Mouse (Mus musculus): ENCODE measurements at regions not wholly inside any gene's neighbourhood (a gene's known extent, or its start where the extent isn't known, plus 50 kb on each side); places are given as distances from the start of the nearest gene placed in this dataset.

DNA sequence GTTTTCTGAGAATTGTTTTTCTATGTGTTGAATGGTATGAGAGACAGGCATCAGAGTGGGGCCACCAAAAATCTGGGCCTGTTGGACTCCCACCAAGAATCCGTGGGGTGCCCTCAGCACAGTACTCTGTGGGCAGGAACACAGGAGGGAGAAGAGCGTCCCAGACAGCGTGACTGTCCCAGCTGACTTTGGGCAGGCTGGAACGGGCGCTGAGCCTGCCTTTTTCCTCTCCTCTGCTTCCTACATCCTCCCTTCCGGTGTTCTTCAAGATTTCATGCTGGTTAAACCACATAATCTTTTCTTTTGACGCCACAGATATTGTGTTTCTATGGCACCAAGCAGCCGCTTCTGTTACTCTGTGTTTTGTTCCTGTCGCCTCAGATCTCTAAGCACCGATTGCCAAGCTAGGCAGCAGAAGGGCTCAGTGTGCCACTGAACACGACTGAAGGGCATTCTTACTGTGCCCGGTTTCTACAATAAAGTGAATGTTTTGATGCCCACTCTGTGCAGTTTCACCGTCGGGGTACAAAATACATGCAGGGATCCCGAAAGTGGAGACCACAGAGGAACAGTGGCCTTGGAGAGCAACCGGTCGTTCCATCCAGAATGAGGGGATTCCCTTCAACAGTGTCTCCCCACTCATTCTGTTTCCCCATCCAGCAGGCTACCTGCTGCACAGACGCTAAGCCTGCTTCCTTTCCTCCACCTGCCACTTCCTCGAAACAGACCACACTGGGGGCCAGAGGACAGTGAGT is 124.6 kb upstream of the Igfbp7 start:
- peak in 1 of 2 experiments; percentile 24 for DNase-seq (ENCODE audit: extremely low spot score in 1 of 2, low spot score in 2 of 2)
- intact Hi-C loops (cut with DNase I), result no loop called here

DNA sequence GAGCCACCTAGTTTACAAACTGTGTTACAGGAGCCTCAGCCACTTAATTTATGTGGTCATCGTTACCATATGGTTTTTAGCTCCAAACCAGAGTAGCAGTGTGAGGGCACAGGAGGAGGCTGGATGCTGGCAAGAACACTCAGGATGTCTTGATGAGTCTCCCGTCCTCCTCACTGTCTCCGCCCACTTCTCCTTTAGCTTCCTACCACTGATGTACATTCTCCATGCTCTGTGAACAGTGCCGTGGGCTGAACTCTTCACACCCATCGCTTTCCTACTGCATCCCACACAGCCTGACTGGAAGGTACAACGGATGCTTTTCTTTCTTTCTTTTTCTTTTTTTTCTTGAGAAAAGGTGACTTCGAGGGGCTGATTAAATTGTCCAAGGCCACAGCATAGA is 122.5 kb upstream of the Igfbp7 start:
- intact Hi-C loops (cut with DNase I), result no loop called here
- no peak for DNase-seq (ENCODE audit: extremely low spot score in 1 of 2, low spot score in 2 of 2)

DNA sequence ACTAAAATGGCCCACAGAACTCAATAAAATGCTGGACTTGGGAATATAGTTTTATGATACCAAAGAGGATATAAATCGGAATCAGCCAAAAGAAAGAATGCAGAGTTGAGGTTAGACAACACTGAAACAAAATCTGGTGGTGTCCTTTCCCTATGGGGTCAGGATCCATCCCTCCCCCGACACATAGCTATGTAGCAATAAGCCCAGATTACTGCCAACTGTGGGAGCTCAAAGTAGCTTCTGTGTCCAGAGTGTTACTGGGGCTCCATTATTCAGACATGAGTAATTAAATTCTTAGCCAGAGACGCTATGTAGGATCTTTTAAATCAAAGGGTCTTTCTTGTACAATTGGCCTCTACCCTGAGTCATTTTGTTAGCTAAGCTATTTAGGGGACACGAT is 109.4 kb upstream of the Igfbp7 start:
- DNase-seq (ENCODE audit: extremely low spot score in 1 of 2, low spot score in 2 of 2), result no peak
- intact Hi-C loops (cut with DNase I), result no loop called here

DNA sequence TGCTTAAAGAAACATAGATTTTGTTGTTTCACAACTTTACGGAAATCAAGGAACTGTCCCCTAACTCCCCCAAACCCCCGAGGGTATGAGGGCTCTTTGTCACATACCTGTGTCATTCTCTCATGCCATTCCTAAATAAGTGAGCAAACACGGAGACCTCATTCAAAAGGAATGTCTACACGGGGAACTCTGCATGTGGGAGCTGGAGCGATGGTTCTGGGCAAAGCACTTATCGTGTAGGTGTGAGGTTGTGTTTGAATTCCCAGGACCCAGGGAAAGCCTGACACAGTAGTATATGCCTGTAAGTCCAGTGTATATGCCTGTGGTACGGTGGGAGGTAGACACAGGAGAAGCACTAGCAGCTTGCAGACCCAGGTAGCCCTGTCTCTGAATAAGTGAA is 107.6 kb upstream of the Igfbp7 start:
- intact Hi-C loops (cut with DNase I), result no loop called here
- no peak for DNase-seq (ENCODE audit: extremely low spot score in 1 of 2, low spot score in 2 of 2)

DNA sequence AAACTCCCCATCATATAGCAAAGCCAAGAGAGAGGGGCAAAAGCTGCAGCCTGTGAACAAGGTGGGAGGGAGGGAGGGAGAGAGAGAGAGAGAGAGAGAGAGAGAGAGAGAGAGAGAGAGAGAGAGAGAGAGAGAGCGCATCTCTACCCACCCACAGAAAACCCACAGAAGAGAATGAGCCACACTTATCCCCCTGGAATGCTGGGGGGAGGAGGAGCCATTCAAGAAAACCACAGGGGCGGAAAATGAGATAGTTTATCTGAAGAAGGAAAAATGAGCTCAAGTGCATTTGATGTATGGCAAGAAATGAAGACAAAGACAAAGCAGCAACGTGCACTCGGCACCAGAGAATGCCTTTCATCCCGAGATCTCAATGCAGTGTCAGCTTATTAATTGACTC is 94.8 kb upstream of the Igfbp7 start:
- intact Hi-C loops (cut with DNase I), result no loop called here
- no peak for DNase-seq (ENCODE audit: extremely low spot score in 1 of 2, low spot score in 2 of 2)

DNA sequence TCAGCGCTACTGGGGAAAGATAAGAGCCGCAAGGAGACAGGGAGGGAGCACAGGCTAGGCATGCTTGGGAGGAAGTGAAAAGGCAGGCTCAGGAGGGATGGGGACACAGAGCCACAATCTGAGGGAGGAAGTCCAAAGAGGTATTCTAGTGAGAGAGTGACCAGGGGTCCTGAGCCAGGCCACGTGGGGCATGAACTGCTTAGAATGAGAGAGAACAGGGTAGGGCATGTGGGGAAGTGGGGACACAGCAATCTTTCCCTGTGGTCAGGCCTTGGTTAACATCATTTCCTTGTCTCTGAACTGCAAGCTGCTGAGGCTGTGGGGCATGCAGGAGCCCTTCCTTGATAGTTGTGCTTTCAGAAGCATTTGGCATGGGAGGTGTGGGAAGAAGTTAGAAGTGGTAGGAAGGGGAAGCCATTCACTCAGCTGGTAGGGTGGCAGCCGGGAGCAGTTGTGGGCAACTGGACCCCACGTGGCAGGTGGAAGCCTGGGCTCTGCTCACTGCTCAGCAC is 92.2 kb upstream of the Igfbp7 start:
- intact Hi-C loops (cut with DNase I), result no loop called here
- no peak for DNase-seq (ENCODE audit: extremely low spot score in 1 of 2, low spot score in 2 of 2)

DNA sequence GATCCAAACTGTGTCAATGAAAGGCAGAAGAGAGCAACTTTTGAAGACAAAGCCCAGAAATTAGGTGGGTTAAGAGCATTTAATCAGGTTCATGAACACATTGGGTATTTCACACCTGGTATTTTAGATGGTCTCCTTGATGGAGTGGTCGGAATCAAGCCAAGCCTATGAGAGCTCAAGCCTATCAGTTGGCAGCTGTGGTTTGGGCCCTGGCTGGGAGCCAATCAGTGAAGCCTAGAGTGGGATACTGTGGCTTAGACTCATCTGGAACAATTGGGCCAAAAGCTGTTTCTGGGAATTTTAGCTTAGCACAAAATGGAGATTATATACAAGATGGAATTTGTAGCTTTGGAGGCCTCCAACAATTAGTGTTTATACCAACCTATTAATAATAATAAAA is 86.8 kb upstream of the Igfbp7 start:
- no peak for DNase-seq (ENCODE audit: extremely low spot score in 1 of 2, low spot score in 2 of 2)
- intact Hi-C loops (cut with DNase I), result no loop called here

DNA sequence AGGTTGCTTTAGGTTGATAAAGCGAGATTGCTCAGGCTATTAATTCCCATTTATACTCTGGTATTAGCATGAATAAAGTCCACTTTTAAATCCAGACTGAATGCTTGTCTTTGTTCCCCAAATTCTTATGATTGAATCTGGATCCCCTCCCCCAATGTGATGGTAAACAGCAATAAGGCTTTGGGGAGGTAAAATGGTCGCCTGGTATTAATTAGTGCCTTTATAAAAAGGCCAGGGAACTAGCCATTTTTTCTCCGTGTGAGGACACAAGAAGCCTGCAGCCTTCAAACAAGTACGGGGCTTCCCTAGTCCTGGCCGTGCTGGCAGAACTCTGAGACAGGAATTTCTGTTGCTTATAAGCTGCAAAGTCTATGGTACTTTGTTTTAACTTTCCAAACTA is 81.1 kb upstream of the Igfbp7 start:
- no peak for DNase-seq (ENCODE audit: extremely low spot score in 1 of 2, low spot score in 2 of 2)
- intact Hi-C loops (cut with DNase I), result no loop called here

DNA sequence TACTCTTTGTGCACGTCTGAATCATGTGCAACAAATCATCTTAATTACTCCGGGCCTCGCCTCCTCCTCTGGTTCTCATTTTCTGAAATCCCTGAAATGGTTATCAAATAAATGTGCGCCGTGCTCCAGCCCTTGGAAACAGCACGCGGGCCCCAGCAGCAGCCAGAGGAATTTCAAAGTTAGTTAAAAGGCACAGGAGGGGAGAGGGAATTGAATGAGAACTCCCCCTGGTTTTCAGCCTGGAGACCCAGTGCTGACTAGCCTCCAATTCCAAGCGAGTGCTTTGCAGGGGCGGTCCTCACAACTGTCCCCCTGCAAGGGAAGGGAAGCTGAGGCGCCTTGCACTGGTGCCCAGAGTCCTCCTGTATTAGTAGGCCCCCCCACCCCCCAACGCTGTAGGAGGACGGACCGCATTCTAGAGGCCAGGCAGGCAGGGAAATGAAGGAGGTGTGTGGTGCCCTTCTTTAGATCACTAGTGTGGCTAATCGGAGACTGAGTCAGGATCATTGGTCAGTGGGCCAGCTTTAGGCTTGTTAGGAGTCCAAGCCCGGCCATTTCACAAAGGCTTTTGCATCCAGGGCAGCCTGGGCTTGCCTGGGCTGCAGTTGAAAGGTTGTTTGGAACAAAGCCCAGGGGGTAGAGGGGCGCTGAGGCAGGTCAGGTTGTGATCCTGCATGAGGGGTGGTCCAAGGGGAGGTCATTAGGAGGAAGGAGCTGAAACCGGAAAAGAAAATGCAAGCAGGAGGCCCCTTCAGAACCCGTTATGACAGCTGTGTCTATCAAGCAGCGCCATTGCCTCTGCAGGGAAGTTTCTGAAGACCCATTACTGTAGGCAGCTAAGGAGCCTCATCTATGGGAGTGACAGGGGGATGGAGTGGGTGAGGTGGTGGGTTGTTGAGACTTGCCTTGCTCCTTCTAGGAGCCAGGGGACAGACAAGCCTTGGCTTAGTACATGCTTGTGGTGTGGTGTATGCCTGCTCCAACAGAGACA is 80.3 kb upstream of the Igfbp7 start:
- DNase-seq (ENCODE audit: extremely low spot score in 1 of 2, low spot score in 2 of 2), result no peak
- intact Hi-C loops (cut with DNase I), result no loop called here

DNA sequence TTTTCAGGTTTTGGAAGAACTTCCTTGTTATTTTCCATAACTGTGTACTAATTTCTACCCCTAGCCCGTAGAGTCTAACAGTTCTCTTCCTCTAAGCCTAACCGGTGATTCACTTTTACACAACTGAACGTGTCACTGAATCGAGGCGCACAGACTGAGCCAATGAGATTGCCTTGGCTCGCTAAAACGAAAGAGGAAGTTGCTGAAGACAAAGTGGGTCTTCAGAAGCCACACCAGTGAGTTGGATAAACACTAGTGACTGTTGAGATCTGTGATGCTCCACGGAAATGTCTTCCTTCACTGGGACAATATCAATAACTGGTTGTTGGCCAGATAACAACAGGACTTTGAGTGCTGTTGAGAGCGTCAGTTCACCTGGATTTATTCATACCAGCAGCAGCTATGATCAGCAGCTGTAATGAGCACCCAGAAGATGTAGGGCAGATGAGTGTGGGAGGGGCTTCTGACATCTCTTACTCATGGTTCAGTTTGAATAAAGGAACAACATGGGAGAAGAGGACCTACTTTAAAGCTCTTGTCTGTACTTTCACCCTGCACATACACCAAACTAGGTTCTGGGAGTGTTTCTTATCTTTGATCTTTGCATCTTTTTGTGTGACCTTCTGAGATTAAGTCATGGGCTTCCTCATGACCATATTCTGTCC is 75.3 kb upstream of the Igfbp7 start:
- no peak for DNase-seq (ENCODE audit: extremely low spot score in 1 of 2, low spot score in 2 of 2)
- intact Hi-C loops (cut with DNase I), result no loop called here

DNA sequence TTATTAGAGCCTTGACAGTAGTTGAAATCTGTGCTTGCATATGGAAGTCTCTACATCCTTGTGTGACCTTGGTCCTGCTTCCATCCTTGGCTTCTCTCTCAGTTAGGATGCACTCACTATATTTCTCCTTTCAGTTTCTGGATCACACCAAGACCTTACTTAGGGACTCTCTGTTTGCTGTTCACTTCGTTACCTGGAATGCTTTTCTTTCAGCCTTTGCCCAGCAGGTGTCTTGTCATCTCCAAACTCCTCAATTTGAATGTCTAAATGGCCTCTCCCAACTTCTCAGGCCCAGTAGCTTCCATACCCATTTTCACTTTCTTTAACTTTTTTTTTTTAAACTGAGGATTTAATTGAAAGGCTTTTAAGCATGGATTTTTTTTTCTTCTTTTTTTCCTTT is 74.0 kb upstream of the Igfbp7 start:
- intact Hi-C loops (cut with DNase I), result no loop called here
- DNase-seq (ENCODE audit: extremely low spot score in 1 of 2, low spot score in 2 of 2), result no peak

DNA sequence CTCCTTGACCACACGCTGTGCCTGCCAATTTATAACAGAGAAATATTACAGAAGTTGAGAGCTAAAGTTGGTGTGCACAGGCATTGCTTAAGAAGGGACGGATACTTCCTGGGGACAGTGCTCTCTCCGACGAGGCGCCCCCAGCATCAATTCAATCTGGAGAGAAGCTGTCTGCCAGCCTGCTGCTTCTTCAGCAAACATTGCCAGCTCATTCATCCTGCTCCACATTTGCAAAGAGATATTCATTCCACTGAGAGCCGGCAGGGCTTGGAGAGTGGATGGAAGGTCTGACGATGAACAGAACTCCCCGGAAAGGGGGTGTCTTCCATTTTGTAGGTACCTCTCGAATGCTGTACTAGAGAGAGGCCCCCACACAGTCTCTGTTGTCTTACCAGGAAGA is 70.0 kb upstream of the Igfbp7 start:
- DNase-seq (ENCODE audit: extremely low spot score in 1 of 2, low spot score in 2 of 2), result peak in 1 of 2 experiments; percentile 40
- intact Hi-C loops (cut with DNase I), result no loop called here

DNA sequence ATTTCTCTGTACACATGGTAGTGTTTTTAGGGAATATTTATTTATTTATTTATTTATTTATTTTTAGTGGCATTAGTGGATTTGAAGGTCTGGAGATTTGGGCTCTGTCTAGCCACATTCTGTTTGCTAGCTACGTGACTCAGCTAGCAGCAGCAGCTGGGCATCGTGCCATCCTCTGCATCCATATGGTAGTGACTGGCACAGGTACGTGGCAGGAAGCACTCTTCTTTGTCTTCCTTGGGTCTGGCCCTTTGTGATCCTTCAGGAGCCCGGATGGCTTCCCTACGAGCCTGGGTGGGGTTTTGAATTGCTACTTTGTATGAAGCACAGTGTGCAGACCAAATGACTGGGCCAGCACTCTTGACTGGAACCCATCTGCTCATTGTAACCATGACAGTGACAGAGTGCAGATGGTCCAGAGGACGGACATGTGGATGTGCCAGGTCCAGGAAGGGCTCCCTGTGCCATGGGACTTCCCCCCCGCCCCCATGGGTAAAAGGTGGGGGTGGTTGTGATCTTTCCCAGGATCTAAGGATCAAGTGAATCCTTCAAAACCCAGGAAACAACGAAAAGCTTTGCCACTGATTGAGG is 66.2 kb upstream of the Igfbp7 start:
- DNase-seq (ENCODE audit: extremely low spot score in 1 of 2, low spot score in 2 of 2), result no peak
- intact Hi-C loops (cut with DNase I), result no loop called here

DNA sequence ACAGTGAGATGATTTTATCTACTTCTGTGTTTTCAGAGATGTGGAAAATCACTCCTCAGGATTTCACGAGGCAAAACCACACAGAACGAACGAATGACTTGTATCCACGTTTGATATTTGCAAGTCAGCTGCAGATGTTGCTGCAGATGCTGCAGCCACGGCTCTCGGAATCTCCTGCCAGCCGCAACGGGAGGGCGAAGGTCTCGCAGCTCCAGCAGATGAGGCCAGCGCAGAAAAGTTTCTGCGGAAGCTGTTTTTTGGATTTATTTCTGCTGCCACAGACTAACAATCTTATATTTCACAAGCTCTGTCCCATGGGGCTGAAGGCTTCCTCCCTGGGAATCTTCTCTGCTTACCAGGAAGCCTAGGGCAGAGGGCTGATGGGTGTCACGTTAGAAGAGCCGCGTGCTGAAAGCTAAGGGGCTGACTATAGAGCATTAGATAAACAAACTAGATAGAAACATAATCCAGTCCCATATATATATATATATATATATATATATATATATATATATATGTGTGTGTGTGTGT is 61.5 kb upstream of the Igfbp7 start:
- DNase-seq (ENCODE audit: extremely low spot score in 1 of 2, low spot score in 2 of 2), result no peak
- intact Hi-C loops (cut with DNase I), result no loop called here

DNA sequence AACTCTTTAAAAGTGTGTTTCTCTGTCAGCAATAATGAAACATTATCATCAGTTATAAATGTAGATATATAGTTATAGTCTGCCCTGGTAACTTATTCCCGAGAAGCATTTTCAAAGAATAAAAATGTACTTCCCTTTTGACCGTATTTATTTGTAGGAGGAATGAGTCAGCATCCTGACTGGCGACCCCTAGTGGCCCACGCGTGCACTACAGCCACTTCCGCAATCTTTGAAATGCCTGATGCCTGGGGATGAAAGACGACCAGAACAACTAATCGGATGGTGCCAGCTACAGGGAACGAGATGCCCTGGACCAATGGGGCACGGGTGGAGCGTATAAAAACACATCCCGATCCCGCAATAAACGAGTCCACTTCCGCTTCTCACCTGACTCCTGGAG is 60.6 kb upstream of the Igfbp7 start:
- DNase-seq (ENCODE audit: extremely low spot score in 1 of 2, low spot score in 2 of 2), result peak in 1 of 2 experiments; percentile 64

DNA sequence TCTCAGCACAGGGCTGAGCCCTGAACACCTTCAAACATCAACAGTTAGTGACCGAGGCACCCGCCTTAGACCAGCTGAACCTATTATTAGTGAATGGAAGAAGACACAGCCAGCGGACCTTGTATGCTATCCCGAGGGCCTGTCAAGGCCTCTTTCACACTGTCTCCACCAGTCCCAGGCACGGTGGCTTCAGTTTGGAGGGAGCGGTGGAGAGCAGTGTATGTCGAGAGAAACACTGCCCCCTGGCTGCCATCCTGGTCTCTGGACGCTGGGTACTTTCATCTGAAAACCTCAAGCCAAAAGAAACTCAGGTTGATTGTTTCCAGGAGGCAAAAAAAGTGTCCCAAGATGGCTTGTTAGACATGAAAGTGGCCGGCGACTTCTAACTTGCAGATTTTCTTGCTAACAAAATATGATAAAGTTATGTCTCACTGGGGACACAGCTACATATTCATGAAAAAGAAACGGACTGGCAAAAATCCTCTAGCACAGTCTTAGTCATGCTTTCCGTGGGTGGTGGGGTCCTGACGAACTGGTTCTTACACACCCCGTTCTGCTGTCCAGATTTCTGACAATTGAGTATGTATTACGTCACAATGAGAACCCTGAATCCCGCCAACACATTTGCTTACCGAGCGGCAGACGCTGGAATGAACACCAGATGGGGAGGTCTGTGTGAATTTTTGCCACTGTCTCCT is 57.2 kb upstream of the Igfbp7 start:
- peak in 1 of 2 experiments; percentile 81 for DNase-seq (ENCODE audit: extremely low spot score in 1 of 2, low spot score in 2 of 2)
- intact Hi-C loops (cut with DNase I), result loop anchor here (5.0 kb wide), 1 partner anchor 342 kb away; no protein-coding TSS in a partner anchor

More for the DNA sequence above, 60.6 kb upstream of the Igfbp7 start:
- intact Hi-C loops (cut with DNase I), result no loop called here

DNA sequence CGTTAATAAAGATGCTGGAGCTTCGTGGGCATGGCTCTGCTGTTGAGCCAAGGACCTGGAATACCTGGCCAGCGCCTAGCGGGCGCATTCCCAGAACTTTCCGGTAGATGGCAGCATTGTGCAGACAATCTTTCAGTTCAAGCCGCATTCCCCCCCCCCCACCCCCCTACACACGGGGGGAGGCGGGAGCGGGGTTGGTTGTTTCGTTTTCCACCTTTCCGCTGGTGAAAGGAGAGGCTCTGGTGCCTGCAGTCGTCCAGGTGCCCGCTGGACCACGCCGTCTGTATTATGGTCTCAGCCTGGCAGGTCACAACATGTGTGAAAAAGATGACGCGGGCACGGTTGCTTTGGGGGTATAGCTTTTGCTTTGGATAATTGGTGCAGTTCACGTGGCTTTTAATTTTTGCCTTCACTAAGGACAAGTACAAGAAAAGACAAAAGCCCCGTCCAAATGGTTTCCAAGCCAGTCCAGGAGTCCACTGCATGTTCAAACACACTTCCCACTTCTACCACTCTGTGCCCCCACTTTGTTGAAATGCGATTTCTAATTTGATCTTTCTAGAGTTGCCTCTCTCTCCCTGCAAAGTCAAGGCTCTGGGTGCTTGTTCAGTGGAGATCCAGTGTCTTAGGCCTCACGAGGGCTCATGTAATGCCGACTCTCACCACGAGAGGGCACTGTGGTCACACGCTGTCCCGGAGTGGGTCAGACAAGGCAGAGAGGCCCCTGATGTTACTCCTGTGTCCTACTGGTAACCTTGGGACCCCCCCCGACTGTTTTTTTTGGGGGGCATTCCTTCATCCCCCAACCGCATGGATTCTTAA is 52.3 kb upstream of the Igfbp7 start:
- intact Hi-C loops (cut with DNase I), result loop anchor here (5.0 kb wide), 1 partner anchor 347 kb away; no protein-coding TSS in a partner anchor
- peak; percentile 90 to 92 for DNase-seq (ENCODE audit: extremely low spot score in 1 of 2, low spot score in 2 of 2)

All from left cerebral cortex, postnatal 10 days (tissue).